Mouse (Mus musculus) heart, postnatal 25 days (tissue): Measurements from ENCODE around the gene Mfsd2a. TPM values are rescaled to one million over a fixed set of nuclear protein-coding genes. Genes with fewer than 3 reads are reported as not detected.

Source experiments
- DNase-seq: peaks from one replicate; pipeline ENCODE4 v3.0.0; 2022; ENCODE audit warnings: low spot score
- intact Hi-C: fragments of 180-260 bp; cut with DNase I; formaldehyde crosslinking; loops from one replicate; pipeline ENCODE4 v1.15.1; 2025
- total RNA-seq, 2 experiments: library from RNA; stranded (reverse); gene quantifications; 2 replicates each; pipeline ENCODE4 v1.2.3; 2021

Gene Mfsd2a
- total RNA-seq, 2 experiments from 2014 or later, result not detected

DNA sequence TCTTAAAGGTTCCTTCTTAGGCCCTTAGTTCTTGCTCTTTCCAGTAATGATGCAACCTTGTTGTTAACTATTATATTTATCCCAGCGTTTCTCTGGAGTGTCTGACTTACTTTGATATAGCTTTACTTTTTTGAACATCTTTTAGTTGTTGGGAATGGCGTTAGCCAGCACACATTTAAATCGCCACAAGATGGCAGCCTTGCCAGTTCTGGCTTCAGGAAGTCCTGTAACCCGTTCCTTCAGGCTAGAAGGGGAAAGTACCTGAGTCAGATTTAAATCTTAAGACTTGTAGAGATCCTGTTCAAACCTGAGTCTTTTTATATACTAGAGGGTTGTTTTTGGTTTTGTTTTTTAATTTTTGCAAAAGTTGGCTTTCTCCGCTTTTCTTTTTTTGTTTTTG, 62.7 kb downstream of the Mfsd2a start:
- intact Hi-C loops, result loop anchor here (2.0 to 5.0 kb wide), 2 partner anchors 86 to 184 kb away; no protein-coding TSS in a partner anchor
- DNase-seq, result no peak

GRCm38 (mm10) chr4:122897750-122898149, 63.2 kb downstream of the Mfsd2a start:
- intact Hi-C loops, result loop anchor here (2.0 to 5.0 kb wide), 2 partner anchors 87 to 185 kb away; no protein-coding TSS in a partner anchor
- DNase-seq, result no peak

Other genes with a start within 250 kb of the Mfsd2a start
- 10 to 100 TPM; 35.1 to 38.7 TPM for gene Ppt1, start 124.9 kb downstream of the Mfsd2a start, total RNA-seq
- gene Cap1, start 75.1 kb downstream of the Mfsd2a start, total RNA-seq, result 10 to 100 TPM; 52.6 to 54.5 TPM
- under 1 TPM; 0.08 to 0.53 TPM for gene Mycl, start 34.5 kb upstream of the Mfsd2a start, total RNA-seq
- gene Trit1, start 55.4 kb upstream of the Mfsd2a start, total RNA-seq, result 1 to 10 TPM; 5.4 to 6.4 TPM
- not detected for gene Bmp8b, start 144.0 kb upstream of the Mfsd2a start, total RNA-seq
- gene Oxct2b, start 155.1 kb upstream of the Mfsd2a start, total RNA-seq, result not detected
- gene Ppie, start 178.8 kb upstream of the Mfsd2a start, total RNA-seq, result 10 to 100 TPM; 20.2 to 24.4 TPM
- under 1 TPM; 0.05 to 0.14 TPM for gene Hpcal4, start 222.0 kb upstream of the Mfsd2a start, total RNA-seq
- gene Nt5c1a, start 240.3 kb upstream of the Mfsd2a start, total RNA-seq, result 10 to 100 TPM; 51.3 to 56.6 TPM